Mouse (Mus musculus): ENCODE data around the gene Vsig8. TPM values are rescaled to one million over a fixed set of nuclear protein-coding genes. Genes with fewer than 3 reads are reported as not detected.

Vsig8 gene
- polyA plus RNA-seq, 1 experiment: not detected

DNA sequence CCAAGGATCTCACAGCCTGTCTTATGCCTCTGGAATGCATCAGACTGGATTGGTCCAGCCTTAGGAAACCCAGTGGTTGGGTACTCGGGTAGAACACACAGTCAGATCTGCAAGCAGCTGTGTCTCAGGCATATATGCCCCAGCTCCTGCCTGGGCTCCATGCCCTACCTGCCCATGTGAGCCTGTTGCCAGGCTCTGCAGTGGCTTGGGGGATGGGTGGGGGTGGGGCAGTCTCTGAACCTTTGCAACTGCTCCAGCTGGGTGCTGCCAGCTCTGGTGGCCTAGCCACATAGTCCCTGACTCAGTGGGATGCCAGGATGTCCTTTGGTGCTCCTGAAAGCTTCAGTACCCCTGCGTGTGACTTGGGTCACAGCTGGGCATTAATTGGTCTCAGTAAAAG lies 6.4 kb upstream of the Vsig8 start:
- H3K4me1 ChIP-seq (ENCODE audit: control insufficient read depth, insufficient read depth, low read length): peaks cover 8% of the 10 kb centered on the region; the same call in 1 of the 2 replicates
- H3K27ac ChIP-seq (ENCODE audit: insufficient read depth, low read length): no peak overlapping the region
- no peak overlapping the region for H3K4me3 ChIP-seq (ENCODE audit: insufficient read depth, low read length)
- no peak for TF ChIP-seq CTCF (IDR thresholded peaks at IDR 0.05; ENCODE audit: borderline replicate concordance, insufficient read depth, low read length)
- no peak for TF ChIP-seq POLR2A (IDR thresholded peaks at IDR 0.05; ENCODE audit: low read depth, low read length)

GRCm38 (mm10) chr1:172549717-172550116 lies 6.0 kb upstream of the Vsig8 start:
- Histone ChIP-seq H3K4me3 (ENCODE audit: insufficient read depth, low read length) (no peak overlapping the region), H3K27ac (ENCODE audit: insufficient read depth, low read length) (no peak overlapping the region)
- no peak for TF ChIP-seq CTCF (IDR thresholded peaks at IDR 0.05; ENCODE audit: borderline replicate concordance, insufficient read depth, low read length)
- no peak for TF ChIP-seq POLR2A (IDR thresholded peaks at IDR 0.05; ENCODE audit: low read depth, low read length)

DNA sequence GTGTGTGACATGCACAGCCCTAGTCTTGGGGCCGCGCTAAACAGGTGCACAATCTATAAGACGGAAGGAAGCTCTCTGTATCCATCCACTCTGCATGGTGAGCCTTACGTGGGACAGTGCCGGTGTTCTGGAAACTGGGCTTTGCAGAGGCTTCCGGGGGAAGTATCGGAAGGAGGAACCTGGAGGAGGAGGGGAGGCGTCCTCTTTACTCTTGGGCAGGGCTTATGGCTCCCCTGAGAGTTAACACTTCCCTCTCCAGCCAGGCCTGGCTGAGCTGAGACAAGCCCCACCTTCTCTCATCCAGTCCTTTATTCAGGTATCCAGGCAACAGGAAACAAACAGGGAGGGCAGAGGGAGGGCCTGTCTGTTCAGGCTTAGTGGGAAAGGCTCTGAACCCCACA lies 5.2 kb upstream of the Vsig8 start:
- peak; percentile 29; the same call in 1 of the 2 replicates for TF ChIP-seq POLR2A (IDR thresholded peaks at IDR 0.05; ENCODE audit: low read depth, low read length)
- TF ChIP-seq CTCF (IDR thresholded peaks at IDR 0.05; ENCODE audit: borderline replicate concordance, insufficient read depth, low read length): no peak
- H3K4me1 ChIP-seq (ENCODE audit: control insufficient read depth, insufficient read depth, low read length): peaks cover 8% of the 10 kb centered on the region; the same call in 1 of the 2 replicates
- peak overlapping the region; percentile 18; the same call in 1 of the 2 replicates for H3K4me3 ChIP-seq (ENCODE audit: insufficient read depth, low read length)
- H3K27ac ChIP-seq (ENCODE audit: insufficient read depth, low read length): no peak overlapping the region

More at GRCm38 (mm10) chr1:172549717-172550116, 6.0 kb upstream of the Vsig8 start:
- peaks cover 8% of the 10 kb centered on the region; the same call in 1 of the 2 replicates for H3K4me1 ChIP-seq (ENCODE audit: control insufficient read depth, insufficient read depth, low read length)

- Histone ChIP-seq H3K27ac (ENCODE audit: insufficient read depth, low read length) (no peak overlapping the region), H3K4me1 (ENCODE audit: control insufficient read depth, insufficient read depth, low read length) (peaks cover 8% of the 10 kb centered on the region; the same call in 1 of the 2 replicates), H3K4me3 (ENCODE audit: insufficient read depth, low read length) (no peak overlapping the region)
- no peak for TF ChIP-seq POLR2A (IDR thresholded peaks at IDR 0.05; ENCODE audit: low read depth, low read length)
- TF ChIP-seq CTCF (IDR thresholded peaks at IDR 0.05; ENCODE audit: borderline replicate concordance, insufficient read depth, low read length): no peak
Observed at GRCm38 (mm10) chr1:172551009-172551408, 4.7 kb upstream of the Vsig8 start.

DNA sequence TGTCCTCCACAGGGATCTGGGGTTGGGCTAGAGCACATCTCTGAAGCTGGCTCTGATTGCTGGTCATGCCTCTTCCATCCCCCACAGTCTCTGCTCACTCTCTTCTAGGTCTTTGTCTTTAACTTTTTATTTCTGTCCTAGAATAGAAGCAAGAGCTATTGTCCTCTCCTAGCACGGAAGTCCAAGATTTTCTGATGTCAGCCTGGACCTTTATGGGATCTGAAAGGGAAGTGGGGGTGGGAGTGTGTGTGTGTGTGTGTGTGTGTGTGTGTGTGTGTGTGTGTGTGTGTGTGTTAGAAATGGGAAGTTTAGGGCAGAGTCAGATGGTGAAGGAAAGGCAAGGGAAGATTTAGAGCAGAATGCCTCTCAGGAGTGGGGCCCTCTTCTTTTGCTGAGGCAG lies 3.1 kb upstream of the Vsig8 start:
- no peak overlapping the region for H3K4me3 ChIP-seq (ENCODE audit: insufficient read depth, low read length)
- no peak overlapping the region for H3K27ac ChIP-seq (ENCODE audit: insufficient read depth, low read length)
- 0 out of 2 replicates have a peak, but pooled peaks cover 6% of the 10 kb centered on the region for H3K4me1 ChIP-seq (ENCODE audit: control insufficient read depth, insufficient read depth, low read length)
- TF ChIP-seq POLR2A (IDR thresholded peaks at IDR 0.05; ENCODE audit: low read depth, low read length) (no peak), CTCF (IDR thresholded peaks at IDR 0.05; ENCODE audit: borderline replicate concordance, insufficient read depth, low read length) (no peak)

DNA sequence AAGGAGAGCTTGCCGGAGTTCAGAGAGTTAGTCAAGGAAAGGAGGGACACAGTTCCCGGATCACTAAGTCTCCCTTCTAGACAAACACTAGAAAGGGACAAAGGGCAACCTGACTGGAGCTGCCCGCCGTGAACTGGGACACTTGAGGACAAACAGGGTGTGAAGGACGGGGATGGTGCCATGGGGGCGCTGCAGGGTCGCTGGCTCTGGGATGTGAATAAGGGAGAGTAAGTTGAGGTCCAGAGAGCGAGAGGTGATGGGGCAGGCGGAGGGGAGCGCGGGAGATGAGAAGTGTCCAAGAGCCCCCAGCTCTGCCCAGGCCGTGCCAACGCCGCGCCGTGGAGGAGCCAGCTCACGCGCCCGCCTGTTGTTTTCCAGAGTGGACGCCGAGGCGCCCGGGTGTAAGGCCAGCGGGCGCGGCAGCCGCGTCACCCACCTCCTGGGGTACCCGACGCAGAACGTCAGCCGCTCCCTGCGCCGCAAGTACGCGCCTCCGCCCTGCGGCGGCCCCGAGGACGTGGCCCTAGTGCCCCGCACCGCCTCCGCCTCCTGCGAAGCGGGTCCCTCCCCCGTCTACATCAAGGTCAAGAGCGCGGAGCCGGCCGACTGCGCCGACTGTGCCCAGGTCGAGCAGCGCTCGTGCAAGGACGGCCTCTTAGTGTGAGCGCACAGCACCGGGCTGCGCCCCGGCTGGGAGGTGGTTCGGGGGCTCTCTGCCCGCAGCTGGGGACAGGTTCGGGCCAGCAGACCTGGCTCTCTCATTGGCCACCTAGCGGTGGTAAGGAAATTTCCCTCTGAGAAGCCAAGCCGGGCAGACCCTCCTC lies 7.1 kb downstream of the Vsig8 start:
- Histone ChIP-seq H3K4me1 (ENCODE audit: control insufficient read depth, insufficient read depth, low read length) (no peaks in the 10 kb centered on the region), H3K4me3 (ENCODE audit: insufficient read depth, low read length) (peak overlapping the region; percentile 42), H3K27ac (ENCODE audit: insufficient read depth, low read length) (no peak overlapping the region)
- TF ChIP-seq POLR2A (IDR thresholded peaks at IDR 0.05; ENCODE audit: low read depth, low read length): peak; percentile 42
- TF ChIP-seq CTCF (IDR thresholded peaks at IDR 0.05; ENCODE audit: borderline replicate concordance, insufficient read depth, low read length): peak; percentile 55

- Histone ChIP-seq H3K4me3 (ENCODE audit: insufficient read depth, low read length) (peak overlapping the region; percentile 42), H3K4me1 (ENCODE audit: control insufficient read depth, insufficient read depth, low read length) (no peaks in the 10 kb centered on the region), H3K27ac (ENCODE audit: insufficient read depth, low read length) (no peak overlapping the region)
- TF ChIP-seq CTCF (IDR thresholded peaks at IDR 0.05; ENCODE audit: borderline replicate concordance, insufficient read depth, low read length) (no peak), POLR2A (IDR thresholded peaks at IDR 0.05; ENCODE audit: low read depth, low read length) (no peak)
Observed at GRCm38 (mm10) chr1:172563465-172563828, 7.7 kb downstream of the Vsig8 start.

- H3K4me1 ChIP-seq (ENCODE audit: control insufficient read depth, insufficient read depth, low read length): no peaks in the 10 kb centered on the region
- TF ChIP-seq POLR2A (IDR thresholded peaks at IDR 0.05; ENCODE audit: low read depth, low read length) (no peak), CTCF (IDR thresholded peaks at IDR 0.05; ENCODE audit: borderline replicate concordance, insufficient read depth, low read length) (no peak)
- no peak overlapping the region for H3K4me3 ChIP-seq (ENCODE audit: insufficient read depth, low read length)
- no peak overlapping the region for H3K27ac ChIP-seq (ENCODE audit: insufficient read depth, low read length)
Observed at GRCm38 (mm10) chr1:172566131-172566530, 10.4 kb downstream of the Vsig8 start.

GRCm38 (mm10) chr1:172567758-172568157 lies 12.0 kb downstream of the Vsig8 start:
- Histone ChIP-seq H3K27ac (ENCODE audit: insufficient read depth, low read length) (no peak overlapping the region), H3K4me3 (ENCODE audit: insufficient read depth, low read length) (no peak overlapping the region), H3K4me1 (ENCODE audit: control insufficient read depth, insufficient read depth, low read length) (no peaks in the 10 kb centered on the region)
- no peak for TF ChIP-seq CTCF (IDR thresholded peaks at IDR 0.05; ENCODE audit: borderline replicate concordance, insufficient read depth, low read length)
- no peak for TF ChIP-seq POLR2A (IDR thresholded peaks at IDR 0.05; ENCODE audit: low read depth, low read length)

GRCm38 (mm10) chr1:172580116-172580515 lies 24.4 kb downstream of the Vsig8 start:
- H3K4me3 ChIP-seq (ENCODE audit: insufficient read depth, low read length): no peak overlapping the region
- no peak overlapping the region for H3K27ac ChIP-seq (ENCODE audit: insufficient read depth, low read length)
- TF ChIP-seq CTCF (IDR thresholded peaks at IDR 0.05; ENCODE audit: borderline replicate concordance, insufficient read depth, low read length) (no peak), POLR2A (IDR thresholded peaks at IDR 0.05; ENCODE audit: low read depth, low read length) (no peak)
- H3K4me1 ChIP-seq (ENCODE audit: control insufficient read depth, insufficient read depth, low read length): peaks cover 10% of the 10 kb centered on the region
